Mouse (Mus musculus): Measurements from ENCODE around the gene Il22ra2. TPM values are rescaled to one million over a fixed set of nuclear protein-coding genes. Genes with fewer than 3 reads are reported as not detected.

Gene Il22ra2
- total RNA-seq, 2 experiments from 2014 or later, result not detected

DNA sequence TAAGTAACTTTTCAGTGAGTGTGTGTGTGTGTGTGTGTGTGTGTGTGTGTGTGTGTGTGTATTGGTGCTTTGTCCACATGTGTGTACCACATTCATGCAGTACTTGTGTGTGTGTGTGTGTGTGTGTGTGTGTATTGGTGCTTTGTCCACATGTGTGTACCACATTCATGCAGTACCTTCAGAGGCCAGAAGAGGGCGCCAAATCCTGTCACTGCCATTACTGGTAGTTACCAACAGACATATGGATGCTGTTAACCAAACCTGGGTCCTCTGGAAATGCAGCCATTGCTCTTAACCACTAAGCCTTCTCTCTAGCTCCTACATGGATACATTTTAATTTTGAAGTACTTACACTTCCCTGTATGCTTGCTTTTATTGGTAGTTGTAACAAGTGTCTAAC is 20.3 kb upstream of the Il22ra2 start:
- DNase-seq, result peak; percentile 30 to 44

DNA sequence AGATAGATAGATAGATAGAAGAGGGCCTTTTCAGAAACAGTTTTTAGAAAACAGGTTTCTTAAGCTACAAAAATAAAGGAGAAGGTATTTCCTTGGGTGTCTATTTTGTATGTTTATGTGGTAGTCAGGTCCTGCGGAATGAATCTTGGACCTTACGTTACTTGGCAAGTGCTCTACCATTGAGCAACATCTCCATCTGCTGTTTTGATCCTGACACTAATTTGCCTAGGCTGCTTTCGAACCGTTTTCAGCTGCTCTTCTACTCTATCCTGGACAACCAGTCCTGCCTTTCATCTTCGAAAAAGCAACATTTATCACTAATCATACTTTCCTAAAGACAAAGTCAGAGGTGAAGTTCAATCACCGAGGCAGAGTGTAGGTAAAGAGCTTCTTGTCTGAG is 18.6 kb upstream of the Il22ra2 start:
- DNase-seq, result no peak

DNA sequence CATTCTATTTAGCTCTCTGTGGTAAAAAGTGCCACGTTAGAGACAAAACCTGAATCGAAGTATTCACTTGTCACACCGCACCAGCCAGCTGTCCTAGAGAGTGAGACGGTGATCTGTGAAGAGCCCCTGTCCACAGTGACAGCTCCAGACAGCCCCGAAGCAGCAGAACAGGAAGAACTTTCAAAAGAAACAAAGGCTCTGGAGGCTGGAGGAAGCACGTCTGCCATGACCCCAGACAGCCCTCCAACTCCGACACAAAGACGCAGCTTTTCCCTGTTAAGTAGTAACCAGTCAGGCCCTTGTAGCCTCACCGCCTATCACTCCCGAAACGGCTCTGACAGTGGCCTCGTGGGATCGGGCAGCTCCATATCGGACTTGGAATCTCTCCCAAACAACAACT is 12.7 kb upstream of the Il22ra2 start:
- DNase-seq, result no peak

DNA sequence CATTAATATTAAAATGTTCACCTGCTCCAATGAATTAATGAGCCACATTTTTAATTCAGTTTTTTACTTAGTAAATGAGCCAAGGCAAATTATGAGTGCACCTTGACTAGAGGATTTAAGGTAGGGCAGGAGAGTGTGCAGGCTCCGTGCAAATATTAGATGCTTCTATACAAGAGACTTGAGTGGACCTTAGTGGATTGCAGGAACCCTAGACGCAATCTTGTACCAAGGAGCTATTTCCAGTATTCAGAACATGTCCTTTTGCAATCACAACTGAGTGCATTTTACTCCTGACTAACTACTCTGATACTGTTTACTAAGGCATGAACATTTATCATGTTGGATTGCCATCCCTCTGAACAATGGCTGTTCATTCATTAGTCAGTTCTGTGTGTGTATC is 10.2 kb upstream of the Il22ra2 start:
- DNase-seq, result no peak

DNA sequence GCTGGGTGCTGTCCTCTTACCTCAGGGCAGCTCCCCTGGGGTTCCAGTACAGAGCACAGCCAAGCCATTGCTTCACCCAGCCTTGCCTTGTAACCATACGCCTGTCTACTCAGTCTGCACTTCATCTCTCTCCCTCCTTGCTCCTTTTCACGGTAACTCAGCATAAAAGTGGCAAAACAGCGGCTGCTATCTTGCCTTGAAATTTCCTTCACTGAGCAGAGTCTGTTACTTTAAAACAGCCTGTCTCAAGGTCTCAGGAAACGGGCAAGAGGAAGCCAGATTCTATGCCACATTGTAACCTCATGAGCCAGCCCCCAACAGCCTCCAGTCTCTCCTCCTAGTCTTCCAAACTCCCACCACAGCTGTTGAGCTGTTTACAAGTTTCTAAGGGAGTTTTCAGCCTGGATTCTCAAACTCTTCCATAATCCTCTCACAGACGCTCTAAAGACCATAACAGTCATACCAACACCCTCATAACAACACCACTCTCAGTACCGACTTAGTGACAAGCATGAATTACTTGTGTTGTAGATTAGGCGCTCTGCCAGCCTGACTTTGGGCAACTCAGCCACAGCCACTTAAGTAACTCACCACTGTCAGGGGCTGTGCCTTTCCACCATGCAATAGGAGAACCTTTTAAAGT is 8.6 kb upstream of the Il22ra2 start:
- DNase-seq, result peak; percentile 36 to 43

DNA sequence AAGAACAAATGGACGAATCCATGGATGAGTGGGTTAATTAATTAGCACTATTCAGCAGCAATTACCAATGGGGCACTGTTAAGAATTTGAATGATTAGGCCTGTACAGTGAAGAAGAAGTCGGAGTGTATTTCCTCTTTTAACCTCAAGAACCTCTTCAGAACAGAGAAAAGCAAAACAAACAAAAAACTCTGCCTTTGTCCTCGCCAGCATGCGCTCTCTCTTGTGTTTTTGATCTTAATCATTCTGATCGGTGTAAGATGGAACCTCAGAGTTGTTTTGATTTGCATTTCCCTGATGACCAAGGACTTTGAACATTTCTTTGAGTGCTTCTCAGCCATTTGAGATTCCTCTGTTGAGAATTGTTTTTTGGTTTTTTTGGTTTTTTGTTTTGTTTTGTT is 2.1 kb upstream of the Il22ra2 start:
- no peak for DNase-seq

DNA sequence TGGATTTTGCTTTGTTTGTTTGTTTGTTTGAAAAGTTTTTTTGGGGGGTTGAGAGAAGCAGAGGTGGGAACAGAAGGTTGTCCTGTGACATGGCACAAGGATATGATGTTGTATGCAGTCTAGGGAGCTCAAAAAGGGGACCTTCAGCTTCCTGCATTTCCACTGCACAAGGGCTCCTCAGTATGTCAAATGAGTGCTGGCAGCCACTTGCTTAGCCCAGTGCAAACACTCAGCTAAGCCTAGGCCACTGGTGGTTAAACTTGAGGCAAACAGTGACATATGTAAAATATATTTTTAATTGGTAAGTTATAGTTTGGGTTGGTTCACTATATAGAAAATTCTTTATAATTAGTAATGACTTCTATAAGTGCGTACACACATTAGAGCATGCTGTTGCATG is 2.8 kb downstream of the Il22ra2 start:
- DNase-seq, result no peak

DNA sequence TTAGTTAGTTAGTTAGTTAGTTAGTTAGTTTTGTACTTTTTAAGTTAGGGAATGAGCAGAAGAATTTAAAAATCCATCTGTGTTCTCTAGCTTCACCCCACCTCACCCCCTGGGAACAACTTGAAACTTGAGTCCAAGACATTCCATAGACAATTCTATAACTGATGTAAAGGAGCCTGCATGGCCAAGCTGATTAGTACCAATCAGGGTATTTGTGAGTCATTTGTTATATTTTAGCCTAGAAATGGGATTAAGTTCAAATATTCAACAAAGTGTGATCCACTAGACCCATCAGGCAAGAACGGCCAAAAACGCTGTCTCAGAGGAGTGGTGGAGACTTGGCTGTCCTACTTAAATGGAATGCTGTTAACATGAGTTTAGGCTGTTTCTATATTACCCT is 5.5 kb downstream of the Il22ra2 start:
- no peak for DNase-seq

DNA sequence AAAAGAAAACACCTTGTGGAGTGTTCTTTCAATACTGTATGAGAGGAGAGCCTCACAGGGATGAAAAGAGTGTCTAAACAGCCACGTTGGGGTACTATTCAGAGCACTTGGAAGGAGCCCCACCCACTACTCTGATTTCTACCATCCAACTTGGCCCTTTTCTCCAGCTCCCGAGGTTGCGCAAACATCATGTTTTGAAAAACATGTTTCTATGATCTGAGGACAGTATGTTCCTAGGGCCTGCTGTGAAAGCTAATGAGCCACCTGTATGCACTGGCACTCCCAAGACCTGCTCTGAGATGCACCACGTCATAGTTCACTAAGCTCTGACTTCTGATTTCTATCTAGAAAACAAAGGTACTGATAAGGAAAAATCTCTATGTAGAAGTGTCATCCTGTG is 6.0 kb downstream of the Il22ra2 start:
- DNase-seq, result no peak

DNA sequence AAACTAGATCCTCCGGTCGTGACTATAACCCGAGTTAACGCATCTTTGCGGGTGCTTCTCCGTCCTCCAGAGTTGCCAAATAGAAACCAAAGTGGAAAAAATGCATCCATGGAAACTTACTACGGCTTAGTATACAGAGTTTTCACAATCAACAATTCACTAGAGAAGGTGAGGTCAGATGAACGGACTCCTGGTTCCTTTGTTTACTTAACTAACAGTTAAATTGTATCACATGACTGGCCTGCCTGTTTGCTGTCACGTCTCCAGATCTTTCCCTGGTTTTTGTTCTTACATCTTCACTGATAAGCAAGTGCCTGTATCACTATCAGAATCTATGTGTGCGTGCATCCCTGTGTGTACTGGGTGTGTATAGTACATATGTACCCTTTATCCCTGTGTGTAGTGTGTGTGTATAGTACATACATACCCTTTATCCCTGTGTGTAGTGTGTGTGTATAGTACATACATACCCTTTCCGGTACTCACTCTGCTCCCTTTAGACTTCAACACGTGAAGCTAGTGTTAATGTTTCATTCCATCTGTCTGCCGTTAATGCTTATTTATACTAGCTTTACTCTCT is 9.9 kb downstream of the Il22ra2 start:
- no peak for DNase-seq

DNA sequence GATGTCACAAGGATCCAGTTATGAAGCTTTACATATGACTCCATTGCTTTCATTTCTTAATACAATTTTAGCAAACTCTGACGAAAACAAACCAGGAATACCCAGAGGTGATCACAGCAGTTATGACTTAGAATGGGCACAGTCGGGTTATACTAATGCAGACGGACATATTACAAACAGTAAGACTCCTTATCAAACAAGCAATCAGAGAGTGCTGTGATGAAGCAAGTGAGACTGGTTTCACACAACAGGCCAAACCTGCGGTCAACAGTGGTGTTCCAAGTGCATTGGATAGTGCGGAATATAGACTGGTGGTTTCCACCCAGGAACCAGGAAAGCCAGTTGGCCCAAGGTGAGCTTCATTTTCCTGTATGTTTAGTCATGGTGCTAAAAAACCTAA is 17.1 kb downstream of the Il22ra2 start:
- DNase-seq, result no peak

DNA sequence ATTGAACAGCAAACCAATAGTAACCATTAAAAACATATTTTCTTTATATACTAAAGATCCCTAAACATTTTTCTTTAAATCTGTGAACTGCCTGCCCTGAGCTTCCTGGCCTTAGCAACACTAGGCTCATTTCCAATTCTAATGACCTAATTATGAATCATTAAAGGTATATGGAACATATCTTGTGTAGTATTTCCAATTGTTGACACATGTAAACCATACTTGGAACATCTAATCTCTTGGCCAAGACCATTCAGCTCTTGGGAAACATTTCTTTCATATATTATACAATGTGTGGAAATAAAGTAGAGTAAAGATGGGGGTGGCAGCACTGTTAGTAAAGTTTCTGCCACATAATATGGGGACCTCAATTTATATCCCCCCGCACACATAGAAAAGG is 17.8 kb downstream of the Il22ra2 start:
- DNase-seq, result no peak

DNA sequence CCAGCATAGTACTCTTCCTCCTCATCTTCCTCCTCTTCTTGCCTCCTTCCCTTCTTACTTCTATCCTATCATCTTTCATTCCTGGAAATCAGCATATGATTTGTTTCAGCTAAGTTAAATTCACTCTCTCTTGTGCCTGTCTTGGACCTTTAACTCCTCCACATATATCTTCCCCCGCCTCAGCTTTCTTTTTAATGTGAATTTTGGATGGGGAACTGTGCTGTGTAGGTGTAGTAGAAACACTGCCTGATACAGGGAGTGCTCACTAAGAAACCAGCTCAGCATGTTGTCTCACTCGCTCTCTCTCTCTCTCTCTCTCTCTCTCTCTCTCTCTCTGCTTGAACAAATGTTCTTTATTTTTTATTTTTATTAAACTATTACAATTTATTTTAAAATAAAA is 23.3 kb downstream of the Il22ra2 start:
- no peak for DNase-seq

DNA sequence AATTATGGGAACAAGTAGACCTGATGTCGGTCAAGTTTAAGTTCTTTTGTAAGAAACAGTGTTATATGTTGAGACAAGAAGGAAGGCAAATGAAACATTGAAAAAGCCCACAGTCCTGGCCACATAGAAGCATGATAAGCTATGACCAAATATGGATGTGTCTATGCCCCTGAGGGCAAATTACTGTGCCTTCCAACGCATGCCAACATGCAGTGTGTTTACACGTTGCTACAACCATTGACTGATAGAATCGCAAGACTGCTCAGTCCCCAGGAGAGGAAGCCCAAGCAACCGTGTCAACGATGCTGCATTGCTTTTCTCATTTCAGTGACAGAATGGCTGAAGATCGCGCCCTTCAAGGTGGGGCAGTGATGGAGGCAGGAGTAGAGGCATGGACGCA is 35.6 kb downstream of the Il22ra2 start:
- no peak for DNase-seq

DNA sequence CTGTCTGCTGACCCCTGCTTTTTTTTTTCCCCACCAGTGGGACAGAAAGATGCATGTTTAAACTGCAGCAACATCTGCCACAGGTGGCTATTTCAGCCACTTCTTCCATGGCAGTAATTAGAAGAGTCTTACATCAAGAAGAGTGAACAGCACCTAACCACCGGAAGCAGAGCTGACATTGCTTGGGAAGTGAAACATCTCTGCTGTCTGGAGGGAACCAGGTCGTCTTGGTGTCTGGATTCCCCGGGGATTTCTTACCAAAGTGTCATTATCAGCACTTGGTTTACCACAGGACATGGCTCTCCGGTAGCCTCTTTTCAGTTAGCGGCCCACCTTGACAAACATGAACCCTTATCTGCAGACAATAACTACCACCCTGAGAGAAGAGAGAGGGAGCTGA is 38.2 kb downstream of the Il22ra2 start:
- no peak for DNase-seq

DNA sequence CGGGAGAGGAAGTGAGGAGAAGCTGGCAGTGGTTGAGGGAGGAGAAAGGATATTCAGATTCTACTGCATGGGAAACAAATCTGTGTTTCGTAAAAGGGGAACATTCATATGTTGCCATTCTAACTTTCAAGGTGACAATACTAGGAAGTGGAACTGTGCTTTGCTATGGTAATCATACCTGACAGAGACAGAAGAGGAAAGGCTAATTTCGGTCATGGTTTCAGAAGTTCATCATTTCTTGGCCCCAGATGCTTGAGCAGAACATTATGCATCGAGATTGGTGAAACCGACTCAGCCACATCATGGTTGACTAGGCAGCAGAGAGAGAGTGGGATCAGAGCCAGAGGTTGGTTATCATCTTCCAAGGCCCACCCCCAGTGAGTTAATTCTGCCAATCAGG is 47.2 kb downstream of the Il22ra2 start:
- no peak for DNase-seq

DNA sequence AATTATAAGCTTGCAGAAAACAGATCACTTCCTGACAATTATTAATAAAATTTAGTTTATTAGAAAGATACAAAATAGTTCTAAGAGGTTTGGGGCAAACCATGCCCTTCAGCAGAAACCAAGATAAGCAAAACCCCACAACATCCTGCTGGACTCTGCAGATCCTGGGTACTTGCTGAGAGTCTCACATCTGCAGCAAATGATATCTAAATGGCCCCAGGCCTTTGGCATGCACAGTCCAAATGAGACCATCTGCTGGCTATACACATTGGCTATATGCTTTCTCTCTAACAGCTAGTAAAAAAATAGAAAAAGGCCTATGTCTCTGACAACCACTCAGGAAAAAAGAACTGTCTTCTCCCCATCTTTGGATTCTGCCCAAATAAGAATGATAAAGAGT is 50.2 kb downstream of the Il22ra2 start:
- DNase-seq, result no peak

DNA sequence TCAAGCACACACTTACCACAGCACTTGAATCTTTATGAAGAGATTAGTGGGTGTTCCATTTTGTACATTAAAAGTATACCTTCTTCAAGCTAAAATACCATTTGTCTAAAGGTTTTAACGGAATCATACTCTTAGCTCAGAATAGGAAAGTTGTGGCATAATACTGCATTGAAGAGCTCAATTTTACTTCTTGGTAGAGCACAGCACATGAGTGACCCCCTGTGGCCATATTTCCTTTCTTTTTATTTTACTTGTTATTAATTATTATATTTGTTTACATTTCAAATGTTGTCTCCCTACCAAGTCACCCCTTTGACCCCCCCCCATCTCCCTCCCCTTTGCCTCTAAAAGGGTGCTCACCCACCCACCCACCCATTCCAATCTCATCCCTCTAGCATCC is 51.3 kb downstream of the Il22ra2 start:
- no peak for DNase-seq

Other genes with a start within 250 kb of the Il22ra2 start
- gene Ifngr1, start 30.0 kb upstream of the Il22ra2 start, total RNA-seq (2021), result 10 to 100 TPM; 48.3 to 73.2 TPM
- gene Il20ra, start 90.6 kb downstream of the Il22ra2 start, total RNA-seq (2021), result 1 to 10 TPM; 2.3 to 3.0 TPM
- gene Slc35d3, start 229.5 kb downstream of the Il22ra2 start, total RNA-seq (2021), result 1 to 10 TPM; 9.0 to 9.3 TPM

All from adrenal gland, postnatal 36 days (tissue).